Mouse (Mus musculus) erythroblast, embryonic 14.5 days (primary cell): ENCODE measurements around the gene Sycp2l. TPM values are rescaled to one million over a fixed set of nuclear protein-coding genes. Genes with fewer than 3 reads are reported as not detected.

Experiments
- H3K27me3 ChIP-seq: 2 replicates; pipeline ENCODE4 v1.6.1; 2012; ENCODE audit warnings: inconsistent platforms; ENCODE audit not compliant: control insufficient read depth
- H3K36me3 ChIP-seq: 2 replicates; pipeline ENCODE4 v1.6.1; 2012; ENCODE audit warnings: mild to moderate bottlenecking, inconsistent platforms; ENCODE audit not compliant: control insufficient read depth
- H3K4me1 ChIP-seq: 2 replicates; pipeline ENCODE4 v1.6.1; 2012; ENCODE audit warnings: inconsistent platforms; ENCODE audit not compliant: control insufficient read depth
- H3K4me3 ChIP-seq: replicated peaks from 2 replicates; pipeline ENCODE3; 2012; ENCODE audit warnings: moderate library complexity, mild to moderate bottlenecking, inconsistent platforms
- H3K9me3 ChIP-seq: 2 replicates; pipeline ENCODE4 v1.6.1; 2012; ENCODE audit warnings: low read length, inconsistent platforms, mixed read lengths; ENCODE audit not compliant: control insufficient read depth
- GATA1 ChIP-seq: IDR thresholded peaks from 2 replicates; pipeline ENCODE4 v1.6.1; 2012; ENCODE audit warnings: low read length, inconsistent platforms, mixed read lengths
- TAL1 ChIP-seq: IDR thresholded peaks from 3 replicates; pipeline ENCODE4 v1.6.1; 2012; ENCODE audit warnings: low read length, inconsistent platforms, mixed read lengths
- polyA plus RNA-seq: library from polyadenylated mRNA; stranded (reverse); fragments of >175 nt; gene quantifications from 2 replicates; pipeline ENCODE4 v1.2.3, GENCODE M21; 2012

The Sycp2l gene
- polyA plus RNA-seq, 1 experiment, result not detected

DNA sequence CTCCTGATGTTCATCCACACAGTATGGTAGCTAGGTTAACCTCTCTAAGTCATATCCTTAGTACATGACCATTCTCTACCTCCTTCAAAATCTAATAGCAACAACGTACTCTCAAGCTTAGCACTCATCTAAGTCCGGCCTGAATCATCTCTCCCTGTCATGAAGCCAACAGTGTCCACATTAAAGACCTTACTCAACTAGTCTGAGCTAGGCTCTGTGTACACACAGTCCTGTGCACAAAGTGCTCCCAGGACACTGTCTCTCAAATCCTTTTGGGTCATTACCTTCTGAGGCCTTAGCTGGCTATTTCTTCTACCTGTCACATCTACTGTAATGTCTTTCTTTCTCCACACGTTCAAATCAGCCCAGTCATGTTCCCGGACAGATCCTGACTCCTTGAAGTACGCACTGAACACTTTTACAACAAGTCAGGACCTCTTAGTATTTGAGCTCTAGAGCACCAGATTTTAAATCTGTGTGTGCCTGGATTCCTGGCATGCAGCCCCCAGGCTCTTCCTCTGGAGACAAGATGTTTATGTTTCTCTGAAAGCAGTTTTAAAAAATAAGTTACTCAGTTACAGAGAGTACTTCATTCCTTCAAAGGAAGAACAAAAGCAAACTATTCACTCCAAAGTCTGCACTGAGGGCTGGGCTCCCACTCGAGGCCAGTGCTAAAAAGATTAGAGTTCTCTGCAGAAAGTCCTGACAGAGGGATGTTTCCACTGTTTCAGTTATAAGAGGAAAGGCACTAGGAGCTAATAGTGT, 98.6 kb downstream of the Sycp2l start:
- H3K36me3 ChIP-seq, result no peaks in the 10 kb centered on the region
- H3K9me3 ChIP-seq, result no peaks in the 10 kb centered on the region
- H3K4me1 ChIP-seq, result no peaks in the 10 kb centered on the region
- no peaks in the 10 kb centered on the region for H3K27me3 ChIP-seq
- no peak overlapping the region for H3K4me3 ChIP-seq
- TF ChIP-seq TAL1, result no peak
- TF ChIP-seq GATA1, result no peak

DNA sequence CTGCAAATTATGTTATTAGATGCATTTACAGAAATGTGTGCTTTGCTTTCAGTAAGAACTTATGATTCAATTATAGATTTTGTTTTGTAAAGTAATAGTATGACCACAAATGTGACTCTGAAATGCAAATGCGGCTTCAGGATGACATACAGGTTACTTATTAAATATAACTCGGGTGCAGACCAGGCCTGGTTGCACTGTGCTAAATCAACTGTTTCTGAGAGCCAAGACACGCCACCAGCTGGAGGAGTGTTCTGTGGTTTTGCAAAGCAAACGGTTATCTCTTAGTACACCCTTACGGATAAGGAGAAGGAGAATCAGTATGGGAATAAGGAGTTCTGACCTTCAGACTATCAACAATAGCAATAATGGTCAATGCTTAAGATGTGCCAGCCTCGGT, 101.6 kb downstream of the Sycp2l start:
- Histone ChIP-seq H3K27me3 (peaks cover 19% of the 10 kb centered on the region), H3K4me3 (no peak overlapping the region), H3K36me3 (no peaks in the 10 kb centered on the region), H3K9me3 (peaks cover 2% of the 10 kb centered on the region), H3K4me1 (peaks cover 7% of the 10 kb centered on the region)
- TF ChIP-seq GATA1 (no peak), TAL1 (no peak)

GRCm38 (mm10) chr13:41216236-41216635, 102.1 kb downstream of the Sycp2l start:
- peaks cover 7% of the 10 kb centered on the region for H3K4me1 ChIP-seq
- peaks cover 5% of the 10 kb centered on the region for H3K9me3 ChIP-seq
- TF ChIP-seq TAL1 (no peak), GATA1 (no peak)
- H3K27me3 ChIP-seq, result peaks cover 22% of the 10 kb centered on the region
- no peak overlapping the region for H3K4me3 ChIP-seq
- H3K36me3 ChIP-seq, result no peaks in the 10 kb centered on the region

DNA sequence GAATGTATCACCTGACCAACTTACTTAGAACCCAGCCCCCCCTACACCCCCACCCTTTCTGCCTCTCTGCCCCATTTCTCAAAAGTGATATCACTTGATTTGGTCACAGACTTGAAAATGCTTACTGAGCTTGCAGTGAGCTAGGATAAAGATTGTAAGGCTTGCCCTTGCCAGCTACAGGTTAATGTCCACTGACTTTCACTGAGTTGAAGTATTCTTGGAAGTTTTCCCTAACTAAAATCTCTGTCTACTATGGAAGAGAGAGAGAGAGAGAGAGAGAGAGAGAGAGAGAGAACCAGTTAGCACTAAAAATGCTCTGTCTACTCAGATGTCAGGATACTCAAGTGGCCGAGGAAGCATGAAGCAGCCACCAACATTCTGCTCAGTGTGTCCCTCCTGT, 104.9 kb downstream of the Sycp2l start:
- Histone ChIP-seq H3K36me3 (no peaks in the 10 kb centered on the region), H3K27me3 (peaks cover 22% of the 10 kb centered on the region)

GRCm38 (mm10) chr13:41219687-41220303, 105.7 kb downstream of the Sycp2l start:
- peaks cover 22% of the 10 kb centered on the region for H3K27me3 ChIP-seq
- peaks cover 7% of the 10 kb centered on the region for H3K4me1 ChIP-seq
- no peaks in the 10 kb centered on the region for H3K36me3 ChIP-seq
- H3K9me3 ChIP-seq, result peaks cover 8% of the 10 kb centered on the region
- peak overlapping the region; percentile 62 for H3K4me3 ChIP-seq
- TF ChIP-seq TAL1, result no peak
- TF ChIP-seq GATA1, result no peak

More for the DNA sequence above, 104.9 kb downstream of the Sycp2l start:
- Histone ChIP-seq H3K9me3 (peaks cover 8% of the 10 kb centered on the region), H3K4me1 (peaks cover 7% of the 10 kb centered on the region), H3K4me3 (peak overlapping the region; percentile 62)
- TF ChIP-seq GATA1, result no peak
- no peak for TF ChIP-seq TAL1

GRCm38 (mm10) chr13:41220304-41220834, 106.3 kb downstream of the Sycp2l start, which contains the start of gene Elovl2:
TSS of gene Elovl2 (minus strand) at chr13:41220405.
- Histone ChIP-seq H3K27me3 (peaks cover 22% of the 10 kb centered on the region), H3K36me3 (no peaks in the 10 kb centered on the region), H3K9me3 (peaks cover 8% of the 10 kb centered on the region), H3K4me1 (peaks cover 7% of the 10 kb centered on the region), H3K4me3 (peak within 1 kb of the TSS; percentile 62)
- TF ChIP-seq GATA1, result no peak
- TF ChIP-seq TAL1, result no peak

Other genes with a start within 250 kb of the Sycp2l start
- 5.2 and 6.2 TPM in 2 replicates for gene Pak1ip1, start 113.3 kb upstream of the Sycp2l start, polyA plus RNA-seq
- 128 and 145 TPM in 2 replicates for gene Tmem14c, start 98.0 kb upstream of the Sycp2l start, polyA plus RNA-seq
- gene Mak, start 34.6 kb upstream of the Sycp2l start, polyA plus RNA-seq, result 0.02 TPM in 1 of 2 replicates, not detected in the other
- not detected in 2 replicates for gene Gcm2, start 3.3 kb upstream of the Sycp2l start, polyA plus RNA-seq
- 0.01 TPM in 1 of 2 replicates, not detected in the other for gene Elovl2, start 106.1 kb downstream of the Sycp2l start, polyA plus RNA-seq
- gene Smim13, start 135.5 kb downstream of the Sycp2l start, polyA plus RNA-seq, result 0.09 and 0.14 TPM in 2 replicates
- not detected in 2 replicates for gene Gm17364, start 159.7 kb downstream of the Sycp2l start, polyA plus RNA-seq